8 mouse cellular contexts compared by ENCODE assay signal in the genomic region with DNA sequence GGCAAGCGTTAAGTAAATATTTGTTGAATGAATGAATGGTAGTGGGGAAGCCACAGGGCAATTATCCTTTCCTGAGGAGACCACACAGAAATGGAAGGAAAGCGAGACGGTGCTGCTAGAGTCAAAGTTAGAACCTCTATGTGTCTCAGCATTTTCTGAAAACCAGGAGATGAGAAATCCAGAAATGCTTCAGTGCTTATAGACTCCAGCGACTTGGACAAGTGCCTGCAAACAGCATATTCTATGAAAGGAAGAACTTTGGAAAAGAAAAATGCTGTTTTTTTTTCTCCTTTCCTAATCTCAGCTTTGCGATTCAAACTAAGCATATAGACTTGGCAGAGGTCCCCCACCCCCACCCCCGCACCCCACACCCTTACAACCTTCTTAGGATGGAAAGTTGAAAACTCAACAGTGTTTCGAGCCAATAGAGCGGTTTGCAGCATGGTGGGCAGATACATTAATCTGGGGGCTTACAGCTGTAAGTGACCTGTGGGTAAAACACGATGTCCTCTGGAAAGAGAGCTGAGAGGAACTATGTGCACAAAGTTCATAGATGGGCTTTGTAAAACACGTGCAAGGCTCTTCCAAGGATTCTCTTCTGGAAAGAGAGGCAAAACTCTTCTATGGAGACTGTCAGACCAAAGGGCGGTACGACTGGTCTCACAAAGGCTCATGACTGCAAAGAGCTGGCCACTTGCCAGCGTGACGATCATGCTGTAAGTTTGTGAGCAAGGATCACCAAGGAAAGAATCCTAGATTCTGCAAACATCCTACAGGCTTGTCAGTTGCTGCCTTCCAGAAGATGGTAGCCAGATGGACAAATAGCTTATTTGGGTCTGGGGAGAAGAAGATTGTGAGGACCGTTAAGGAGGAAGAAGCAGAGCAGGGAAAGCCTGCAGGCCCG. TPM values are rescaled to one million over a fixed set of nuclear protein-coding genes. Genes with fewer than 3 reads are reported as not detected.
A peak's percentile ranks its signal among the peaks of the same experiment; 100 is the strongest.
DNase-seq lines count a peak whose midpoint lies in the region; ATAC-seq lines count a peak whose summit lies in the region.

No protein-coding gene starts in this region.

- DNase-seq in frontal cortex, postnatal 25 days (ENCODE audit: low spot score in 2 of 2) = no peak
- DNase-seq in right cerebral cortex, postnatal 10 days (ENCODE audit: low spot score in 2 of 2) = peak; percentile 43 to 62
- no peak for DNase-seq in right cerebral cortex, postnatal 36 days (ENCODE audit: low spot score in 2 of 2)
- DNase-seq in thymus, postnatal 4 days = no peak
- no peak for DNase-seq in spleen, postnatal 36 days (ENCODE audit: low spot score in 2 of 2)

- no peaks in the 10 kb centered on the region for H3K27me3 ChIP-seq in heart, embryonic 13.5 days (replicated peaks)
- no peaks in the 10 kb centered on the region for H3K27me3 ChIP-seq in limb, embryonic 15.5 days

- H3K9ac ChIP-seq in heart, embryonic 13.5 days = peak overlapping the region; percentile 53
- no peak overlapping the region for H3K9ac ChIP-seq in limb, embryonic 15.5 days

- peaks cover 8% of the 10 kb centered on the region for H3K4me1 ChIP-seq in heart, embryonic 13.5 days
- 0 out of 2 replicates have a peak, but pooled peaks cover 5% of the 10 kb centered on the region for H3K4me1 ChIP-seq in limb, embryonic 15.5 days

- H3K9me3 ChIP-seq in heart, embryonic 13.5 days = no peaks in the 10 kb centered on the region
- no peaks in the 10 kb centered on the region for H3K9me3 ChIP-seq in limb, embryonic 15.5 days

- peak overlapping the region; percentile 14 for H3K4me3 ChIP-seq in heart, embryonic 13.5 days
- H3K4me3 ChIP-seq in limb, embryonic 15.5 days = no peak overlapping the region

- ATAC-seq in frontal cortex, adult (ENCODE audit: low TSS enrichment) = peak; percentile 52; the same call in 1 of the 2 replicates
- no peak for ATAC-seq in heart, embryonic 13.5 days (ENCODE audit: extremely low read depth, insufficient number of reproducible peaks, low FRiP score, low TSS enrichment)
- ATAC-seq in limb, embryonic 15.5 days (ENCODE audit: insufficient number of reproducible peaks, low FRiP score, low TSS enrichment, low read depth) = no peak

- no peaks in the 10 kb centered on the region for H3K36me3 ChIP-seq in heart, embryonic 13.5 days
- H3K36me3 ChIP-seq in limb, embryonic 15.5 days = no peaks in the 10 kb centered on the region

- WGBS in heart, embryonic 13.5 days = 48% methylated on average over 16 of the region's 16 CpGs
- WGBS in limb, embryonic 15.5 days = 42% methylated on average over 16 of the region's 16 CpGs

- peak overlapping the region; percentile 52 for H3K4me2 ChIP-seq in heart, embryonic 13.5 days
- no peak overlapping the region for H3K4me2 ChIP-seq in limb, embryonic 15.5 days

- H3K27ac ChIP-seq in heart, embryonic 13.5 days (replicated peaks) = 0 out of 2 replicates have a peak overlapping the region, but pooled peaks have one; percentile 6
- H3K27ac ChIP-seq in limb, embryonic 15.5 days = peak overlapping the region; percentile 51; the same call in 1 of the 2 replicates

RNA-seq across cellular contexts. Expression of gene Sem1, which starts 44.6 kb away (rescaled TPM):
- polyA plus RNA-seq in heart, embryonic 13.5 days (2015; fragmentation: Nextera tagmentation; extraction: Ambion mirVana) = 220 and 232 TPM in 2 replicates
- polyA plus RNA-seq in limb, embryonic 15.5 days (2015; fragmentation: Nextera tagmentation; extraction: Ambion mirVana) = 222 and 252 TPM in 2 replicates

Comparison
In these comparisons a context has a peak if more than half of its experiments do, and no peak if none do; other contexts are left out.
1. DNase-seq: peak in right cerebral cortex, postnatal 10 days (2 of 2); none in frontal cortex, postnatal 25 days (0 of 2), right cerebral cortex, postnatal 36 days (0 of 2), thymus, postnatal 4 days (single experiment) and spleen, postnatal 36 days (0 of 2).